Mouse (Mus musculus) heart, postnatal 0 days (tissue): ENCODE measurements around the gene Efcab6.

Experiments
- CTCF ChIP-seq: IDR thresholded peaks from 2 replicates; pipeline ENCODE4 v1.5.1; 2016; ENCODE audit warnings: antibody characterized with exemption, control low read depth, low read depth
- EP300 ChIP-seq: IDR thresholded peaks from 2 replicates; pipeline ENCODE4 v1.6.1; 2016; ENCODE audit warnings: antibody characterized with exemption, low read depth

- no peak for TF ChIP-seq CTCF
- no peak for TF ChIP-seq EP300
Measured at GRCm38 (mm10) chr15:83842915-83843789, 222.0 kb downstream of the Efcab6 start.
